Mouse (Mus musculus): ENCODE measurements around the gene Rnaseh2b.

Rnaseh2b gene

DNA sequence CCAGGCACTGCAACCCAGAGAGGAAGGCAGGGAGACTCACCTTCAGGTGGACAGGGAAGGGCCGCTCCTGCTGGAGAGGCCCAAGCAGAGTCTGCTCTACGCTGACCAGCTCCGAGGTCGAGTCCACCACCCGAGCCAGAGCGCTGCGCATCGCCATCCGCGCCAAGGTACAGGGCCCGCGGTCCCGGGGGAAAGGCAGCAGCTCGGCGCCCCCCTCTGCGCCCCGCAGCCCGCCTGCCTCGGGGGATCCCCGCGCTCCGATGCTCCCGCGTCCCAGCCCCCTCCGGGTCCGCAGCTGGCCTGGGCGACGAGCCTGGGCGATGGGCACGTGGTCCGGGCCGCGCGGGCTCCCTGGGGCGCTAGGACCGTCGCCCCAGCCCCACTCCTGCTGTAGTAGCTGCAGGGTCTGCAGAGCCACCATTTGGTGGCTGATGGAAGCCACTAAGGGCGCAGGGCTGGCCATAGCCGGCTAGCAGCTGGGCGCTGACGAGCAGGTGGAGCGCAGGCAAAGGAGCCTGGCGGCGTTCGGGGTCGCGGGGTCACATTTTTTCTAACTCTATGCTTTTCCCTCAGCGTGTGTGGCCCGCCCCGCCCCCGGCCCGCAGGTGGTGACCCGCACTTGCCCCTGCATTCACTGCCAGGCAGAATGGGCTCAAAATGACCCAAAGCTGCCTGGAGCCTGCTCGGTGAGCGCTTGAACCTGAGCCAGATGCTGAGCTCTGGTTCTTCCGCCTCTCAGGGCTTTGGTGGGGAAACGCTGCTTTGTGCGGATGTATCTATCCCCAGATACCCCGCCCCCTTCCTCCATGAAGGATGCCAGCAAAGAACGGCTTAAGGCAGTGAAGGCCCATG is at the start of gene Rnaseh2b, which contains the start of gene Dleu7:
Rnaseh2b (plus strand) TSS at position 102 of the 852 bp plus-strand sequence.
Dleu7 (minus strand) TSS at position 560 of the 852 bp plus-strand sequence.
- DNase-seq (ENCODE audit: low spot score): peak; percentile 14

- no peak for DNase-seq (ENCODE audit: low spot score)
Observed at GRCm38 (mm10) chr14:62243530-62243929, 48.9 kb upstream of the Rnaseh2b start.

GRCm38 (mm10) chr14:62245557-62245956 is 46.8 kb upstream of the Rnaseh2b start:
- DNase-seq (ENCODE audit: low spot score): peak; percentile 38

- no peak for DNase-seq (ENCODE audit: low spot score)
Observed at GRCm38 (mm10) chr14:62248345-62248744, 44.0 kb upstream of the Rnaseh2b start.

DNA sequence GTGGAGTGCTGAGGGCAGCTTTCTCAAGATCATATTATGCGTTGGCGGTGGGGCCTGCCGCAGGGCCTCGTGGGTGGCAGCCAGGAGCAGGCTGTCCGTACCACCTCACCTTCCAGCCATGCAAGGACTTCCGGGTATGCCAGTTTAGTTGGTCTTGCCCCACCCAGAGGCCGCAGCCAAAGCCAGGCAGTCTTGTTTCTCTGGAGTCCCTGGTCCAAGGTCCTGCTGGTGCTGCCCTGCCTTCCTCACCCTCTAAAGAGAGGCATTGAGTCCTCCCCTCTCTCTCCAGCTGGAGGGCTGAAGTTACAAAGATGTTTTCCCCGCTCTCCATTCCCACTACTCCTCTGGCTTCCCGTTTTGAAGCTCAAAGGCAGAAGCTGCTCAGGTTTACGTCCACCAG is 43.6 kb upstream of the Rnaseh2b start:
- DNase-seq (ENCODE audit: low spot score): no peak

- DNase-seq (ENCODE audit: low spot score): no peak
Observed at GRCm38 (mm10) chr14:62249251-62249650, 43.1 kb upstream of the Rnaseh2b start.

DNA sequence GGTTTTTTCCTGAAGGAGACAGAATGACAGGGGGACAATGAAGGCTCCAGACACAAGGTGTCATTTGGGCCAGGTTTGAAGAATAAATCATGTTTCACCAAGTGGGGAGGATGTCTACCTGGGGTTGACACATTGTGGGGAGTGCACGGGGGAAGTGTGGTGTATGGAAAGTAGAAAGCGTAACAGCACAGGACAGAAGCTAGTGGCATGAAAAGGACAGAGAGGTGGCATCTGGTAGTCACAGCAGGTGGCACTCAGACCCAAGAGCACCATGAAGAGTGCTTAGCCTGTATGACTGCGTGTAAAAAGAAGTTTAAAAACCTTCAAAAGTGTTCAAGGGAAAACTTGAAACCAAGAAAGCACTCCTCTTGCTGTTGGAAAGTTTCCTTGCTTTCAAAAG is 42.3 kb upstream of the Rnaseh2b start:
- DNase-seq (ENCODE audit: low spot score): no peak

- no peak for DNase-seq (ENCODE audit: low spot score)
Observed at GRCm38 (mm10) chr14:62251999-62252398, 40.4 kb upstream of the Rnaseh2b start.

DNA sequence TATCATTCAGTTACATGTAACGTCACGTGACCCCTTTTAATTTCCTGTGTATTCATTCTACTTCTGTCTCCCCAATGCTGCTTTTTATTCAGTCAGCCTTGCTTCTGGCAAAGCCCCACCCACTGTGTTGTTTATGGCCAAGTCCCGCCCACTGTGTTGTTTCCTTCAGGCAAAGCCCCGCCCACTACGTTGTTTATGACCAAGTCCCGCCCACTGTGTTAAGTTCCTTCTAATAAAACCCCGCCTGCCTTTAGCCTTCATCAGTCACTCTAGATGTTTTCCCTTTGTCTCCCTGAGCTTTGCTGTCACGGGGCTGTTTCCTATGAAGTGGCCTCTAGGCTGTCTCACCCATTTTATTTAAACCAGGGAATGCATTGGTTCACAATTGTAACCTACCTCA is 38.0 kb upstream of the Rnaseh2b start:
- DNase-seq (ENCODE audit: low spot score): no peak

DNA sequence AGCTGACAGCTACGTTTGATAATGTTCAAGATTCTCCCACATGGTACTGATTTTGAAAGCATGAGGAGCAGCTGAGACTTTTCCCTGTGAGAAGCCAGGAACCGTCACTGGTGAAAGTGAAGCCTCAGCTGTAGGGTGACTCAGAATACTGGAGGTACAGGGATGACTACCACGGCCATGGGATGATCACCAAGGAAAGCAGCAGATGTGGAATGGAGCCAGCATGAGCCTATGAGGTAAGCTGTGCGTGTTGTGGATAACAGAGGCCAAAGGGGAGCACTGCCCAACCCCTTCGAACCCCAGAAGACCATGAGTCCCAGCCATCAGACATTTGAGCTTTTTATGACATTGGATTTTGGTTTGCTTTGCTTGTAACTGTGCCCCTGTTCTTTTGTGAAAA is 36.3 kb upstream of the Rnaseh2b start:
- no peak for DNase-seq (ENCODE audit: low spot score)

- DNase-seq (ENCODE audit: low spot score): no peak
Observed at GRCm38 (mm10) chr14:62258125-62258524, 34.3 kb upstream of the Rnaseh2b start.

DNA sequence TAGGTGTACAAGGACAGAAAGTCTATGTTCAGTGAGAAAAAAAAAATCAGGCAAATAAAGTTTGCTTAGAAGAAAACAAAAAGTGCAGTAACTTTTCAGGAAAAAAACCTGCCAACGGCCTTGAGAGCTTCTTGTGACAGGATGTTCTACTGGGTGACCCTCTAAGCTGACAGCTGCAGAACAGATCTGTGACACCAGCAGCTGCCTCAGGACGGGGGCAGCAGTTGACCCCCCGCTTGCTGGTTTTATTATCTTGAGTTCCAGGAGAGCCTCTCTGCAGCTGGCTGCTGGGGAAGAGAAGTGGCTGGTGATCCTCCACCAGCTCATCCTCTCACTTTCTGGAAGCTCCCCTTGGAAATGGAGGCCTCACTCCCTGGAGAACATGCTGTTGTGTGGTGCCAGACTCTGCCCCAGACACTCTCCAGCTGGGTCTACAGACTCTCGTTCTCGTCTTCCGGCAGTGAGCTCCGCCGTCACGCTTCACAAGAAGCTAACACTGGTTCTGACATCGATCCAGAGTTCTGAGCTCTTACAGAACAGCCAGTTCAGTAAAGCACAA is 33.3 kb upstream of the Rnaseh2b start:
- no peak for DNase-seq (ENCODE audit: low spot score)

DNA sequence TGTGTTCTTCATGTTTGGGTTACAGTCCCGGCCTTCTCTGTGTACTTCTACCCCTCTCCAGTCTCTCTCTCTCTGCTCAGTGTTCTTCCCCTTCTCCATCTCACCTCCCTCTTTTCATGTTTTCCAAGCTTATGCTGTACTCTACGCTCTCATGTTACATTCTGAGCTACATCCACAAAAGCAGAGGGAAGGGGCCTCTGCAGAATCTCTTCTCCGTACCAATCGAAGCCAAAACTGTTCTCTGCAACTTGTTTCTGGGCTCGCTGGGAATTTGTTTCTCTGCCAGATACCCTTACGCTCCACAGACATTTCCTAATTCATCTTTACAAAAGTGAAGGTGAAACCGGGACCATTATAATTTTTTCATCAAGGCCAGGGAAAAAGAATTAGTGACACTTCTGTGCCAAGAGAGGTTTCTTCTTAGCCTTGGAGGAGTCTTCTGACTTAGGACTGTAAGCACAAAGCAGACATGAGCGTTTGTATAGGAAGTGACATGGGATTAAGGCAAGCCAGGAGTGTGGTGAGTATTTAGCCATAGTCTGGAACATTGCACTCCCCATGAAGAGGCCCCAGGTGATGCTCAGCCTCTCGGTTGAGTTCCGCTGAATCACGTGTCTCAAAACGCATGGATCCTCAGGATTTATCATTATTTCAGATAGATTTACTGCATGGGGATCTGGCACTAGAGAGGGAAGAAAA is 21.5 kb upstream of the Rnaseh2b start:
- DNase-seq (ENCODE audit: low spot score): no peak

DNA sequence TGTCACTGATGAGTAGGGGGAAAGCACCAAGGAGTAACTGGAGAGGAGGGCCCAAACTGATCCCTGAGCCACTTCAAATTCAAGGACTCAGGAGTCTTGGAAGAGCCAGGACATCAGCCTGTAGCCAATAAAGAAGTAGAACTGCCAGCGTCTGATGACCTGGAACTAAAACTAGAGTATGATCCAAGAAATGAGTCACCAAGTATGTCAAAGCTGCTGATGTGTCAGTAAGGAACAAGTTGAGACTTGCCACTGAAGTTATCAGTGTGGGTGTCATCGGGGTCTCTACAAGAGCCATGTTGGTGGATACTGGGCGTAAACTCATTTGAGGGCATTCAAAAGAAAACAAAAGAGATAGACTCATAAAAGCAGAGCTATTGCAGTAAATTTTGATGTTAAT is 18.8 kb upstream of the Rnaseh2b start:
- DNase-seq (ENCODE audit: low spot score): no peak

DNA sequence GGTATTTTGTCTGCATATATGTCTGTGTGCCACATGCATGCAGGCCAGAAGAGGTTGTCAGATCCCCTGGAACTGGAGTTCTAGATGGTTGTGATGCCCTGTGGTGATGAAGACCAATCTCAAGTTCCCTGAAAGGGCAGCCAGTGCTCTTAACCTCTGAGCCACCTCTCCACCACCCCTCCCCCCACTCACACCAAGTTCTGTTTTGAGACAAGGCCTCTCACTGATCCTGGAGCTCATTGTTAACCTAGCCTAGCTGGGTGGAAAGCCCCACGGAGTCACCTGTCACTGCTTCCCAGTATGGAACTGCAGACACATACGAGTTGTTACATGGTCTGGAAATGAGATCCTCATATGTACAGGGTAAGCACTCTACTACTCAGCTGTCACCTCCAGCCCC is 9.4 kb upstream of the Rnaseh2b start:
- no peak for DNase-seq (ENCODE audit: low spot score)

- no peak for DNase-seq (ENCODE audit: low spot score)
Observed at GRCm38 (mm10) chr14:62288731-62289130, 3.7 kb upstream of the Rnaseh2b start.

- DNase-seq (ENCODE audit: low spot score): no peak
Observed at GRCm38 (mm10) chr14:62291406-62291987, 892 bp upstream of the Rnaseh2b start.

DNA sequence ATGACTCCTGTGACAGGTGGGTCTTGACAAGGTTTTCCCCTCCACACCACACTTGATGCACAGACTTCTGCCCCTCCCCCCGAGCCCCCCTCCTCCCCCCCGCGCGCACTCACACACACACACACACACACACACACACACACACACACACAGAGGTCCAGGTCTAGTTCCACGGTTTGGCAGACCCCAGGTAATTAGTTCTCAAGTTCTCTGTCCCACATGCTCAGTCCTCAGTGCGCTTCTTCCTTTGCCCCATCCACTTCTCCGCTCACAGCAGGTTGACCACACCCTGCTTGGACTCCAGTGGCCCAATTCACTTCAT is 262 bp upstream of the Rnaseh2b start:
- no peak for DNase-seq (ENCODE audit: low spot score)

GRCm38 (mm10) chr14:62298808-62299207 is 6.4 kb downstream of the Rnaseh2b start:
- no peak for DNase-seq (ENCODE audit: low spot score)

GRCm38 (mm10) chr14:62300031-62300430 is 7.6 kb downstream of the Rnaseh2b start:
- DNase-seq (ENCODE audit: low spot score): no peak

GRCm38 (mm10) chr14:62307555-62307954 is 15.2 kb downstream of the Rnaseh2b start:
- DNase-seq (ENCODE audit: low spot score): peak; percentile 27

GRCm38 (mm10) chr14:62309026-62309425 is 16.6 kb downstream of the Rnaseh2b start:
- no peak for DNase-seq (ENCODE audit: low spot score)

GRCm38 (mm10) chr14:62311672-62312071 is 19.3 kb downstream of the Rnaseh2b start:
- DNase-seq (ENCODE audit: low spot score): no peak

Measured in ovary, postnatal 36 days (tissue).